Mouse (Mus musculus) limb, embryonic 14.5 days (tissue): Measurements from ENCODE around the gene Otp. TPM values are rescaled to one million over a fixed set of nuclear protein-coding genes. Genes with fewer than 3 reads are reported as not detected.

Experiments
- ATAC-seq: fragments of 200-750 bp; cut with Nextera tagmentation; 2 replicates; pipeline ENCODE4 v1.8.0; 2017; ENCODE audit warnings: low read depth, moderate number of reproducible peaks, moderate TSS enrichment; ENCODE audit not compliant: low FRiP score
- DNase-seq: peaks from one replicate; pipeline ENCODE4 v3.0.0-alpha.2; 2015; ENCODE audit warnings: low spot score
- H3K27ac ChIP-seq: fragments of 300-500 bp; sonication (generic); replicated peaks from 2 replicates; pipeline ENCODE4 v1.5.1; 2014; ENCODE audit warnings: low read depth, mild to moderate bottlenecking, low read length, moderate library complexity, mixed read lengths
- H3K27me3 ChIP-seq: fragments of 300-500 bp; sonication (generic); 2 replicates; pipeline ENCODE4 v1.6.1; 2014; ENCODE audit warnings: low read length, mixed read lengths; ENCODE audit not compliant: control insufficient read depth, insufficient read depth
- H3K36me3 ChIP-seq: fragments of 300-500 bp; sonication (generic); 2 replicates; pipeline ENCODE4 v1.6.1; 2014; ENCODE audit warnings: mild to moderate bottlenecking, low read length, moderate library complexity, mixed read lengths; ENCODE audit not compliant: control insufficient read depth, insufficient read depth
- H3K4me1 ChIP-seq: fragments of 300-500 bp; sonication (generic); 2 replicates; pipeline ENCODE4 v1.6.1; 2014; ENCODE audit warnings: antibody characterized with exemption, low read length, mixed read lengths; ENCODE audit not compliant: control insufficient read depth, insufficient read depth
- H3K4me2 ChIP-seq: fragments of 300-500 bp; sonication (generic); replicated peaks from 2 replicates; pipeline ENCODE4 v1.6.1; 2014; ENCODE audit warnings: low read depth, mild to moderate bottlenecking, low read length, moderate library complexity; ENCODE audit not compliant: severe bottlenecking
- H3K4me3 ChIP-seq: fragments of 300-500 bp; sonication (generic); replicated peaks from 2 replicates; pipeline ENCODE4 v1.5.1; 2014; ENCODE audit warnings: low read length
- H3K9ac ChIP-seq: fragments of 300-500 bp; sonication (generic); 2 replicates; pipeline ENCODE4 v1.6.1; 2014; ENCODE audit warnings: mild to moderate bottlenecking, low read depth, low read length, moderate library complexity; ENCODE audit not compliant: severe bottlenecking
- H3K9me3 ChIP-seq: fragments of 300-500 bp; sonication (generic); 2 replicates; pipeline ENCODE4 v1.6.1; 2016; ENCODE audit warnings: low read length; ENCODE audit not compliant: control insufficient read depth
- POLR2A ChIP-seq: fragments of 200-500 bp; IDR thresholded peaks from 2 replicates; pipeline ENCODE4 v1.8.0; 2012; ENCODE audit warnings: inconsistent platforms, mild to moderate bottlenecking, moderate library complexity, borderline replicate concordance; ENCODE audit not compliant: insufficient read depth, insufficient read length; ENCODE audit errors: extremely low read depth
- WGBS: fragments of 180-500 bp; shearing (Covaris S2); extraction: QIAGEN DNeasy Blood & Tissue Kit; methylation state at CpG from one replicate; pipeline ENCODE4 v1.1.7; 2014; 5-methylcytosine and 5-hydroxymethylcytosine counted together
- polyA plus RNA-seq, 2 experiments: library from polyadenylated mRNA; depleted of rRNA in 1 of 2; stranded (reverse) in 1 of 2; unstranded in 1 of 2; fragments of >200 nt; fragmentation: Nextera tagmentation in 1 of 2; extraction: Ambion mirVana in 1 of 2; gene quantifications; 2 replicates each; pipeline versions ENCODE4 v1.2.1 to v1.2.3; 2012 to 2014

The Otp gene
- polyA plus RNA-seq, 2 experiments = 0.05 TPM; not detected in 1

- no peak for TF ChIP-seq POLR2A
- WGBS = 73% methylated on average over 8 of the region's 8 CpGs
- no peak for ATAC-seq
- Histone ChIP-seq H3K27me3 (0 out of 2 replicates have a peak, but pooled peaks cover 7% of the 10 kb centered on the region), H3K4me2 (no peak overlapping the region), H3K36me3 (no peaks in the 10 kb centered on the region), H3K9me3 (no peaks in the 10 kb centered on the region), H3K4me3 (no peak overlapping the region), H3K4me1 (no peaks in the 10 kb centered on the region), H3K27ac (no peak overlapping the region), H3K9ac (no peak overlapping the region)
- no peak for DNase-seq
Observed at GRCm38 (mm10) chr13:94859256-94859655, 16.1 kb upstream of the Otp start.

GRCm38 (mm10) chr13:94862491-94863230 lies 12.7 kb upstream of the Otp start:
- no peak overlapping the region for H3K4me3 ChIP-seq
- peaks cover 29% of the 10 kb centered on the region for H3K27me3 ChIP-seq
- DNase-seq = no peak
- H3K36me3 ChIP-seq = no peaks in the 10 kb centered on the region
- WGBS = 68% methylated on average over 5 of the region's 5 CpGs
- TF ChIP-seq POLR2A = no peak
- H3K27ac ChIP-seq = no peak overlapping the region
- H3K4me1 ChIP-seq = no peaks in the 10 kb centered on the region
- ATAC-seq = no peak
- no peaks in the 10 kb centered on the region for H3K9me3 ChIP-seq
- no peak overlapping the region for H3K4me2 ChIP-seq
- H3K9ac ChIP-seq = no peak overlapping the region

GRCm38 (mm10) chr13:94866906-94867305 lies 8.5 kb upstream of the Otp start:
- no peaks in the 10 kb centered on the region for H3K36me3 ChIP-seq
- H3K4me1 ChIP-seq = 0 out of 2 replicates have a peak, but pooled peaks cover 9% of the 10 kb centered on the region
- H3K9me3 ChIP-seq = no peaks in the 10 kb centered on the region
- H3K9ac ChIP-seq = no peak overlapping the region
- no peak overlapping the region for H3K27ac ChIP-seq
- WGBS = 28% methylated on average over 2 of the region's 2 CpGs
- no peak overlapping the region for H3K4me3 ChIP-seq
- DNase-seq (no peak), ATAC-seq (no peak)
- peaks cover 70% of the 10 kb centered on the region for H3K27me3 ChIP-seq
- H3K4me2 ChIP-seq = no peak overlapping the region
- no peak for TF ChIP-seq POLR2A

- no peak overlapping the region for H3K9ac ChIP-seq
- no peak for ATAC-seq
- no peaks in the 10 kb centered on the region for H3K36me3 ChIP-seq
- TF ChIP-seq POLR2A = no peak
- H3K27ac ChIP-seq = no peak overlapping the region
- no peak overlapping the region for H3K4me2 ChIP-seq
- H3K27me3 ChIP-seq = peaks cover 79% of the 10 kb centered on the region
- no peaks in the 10 kb centered on the region for H3K9me3 ChIP-seq
- 51% methylated on average over 4 of the region's 4 CpGs for WGBS
- H3K4me3 ChIP-seq = no peak overlapping the region
- no peak for DNase-seq
- H3K4me1 ChIP-seq = 0 out of 2 replicates have a peak, but pooled peaks cover 9% of the 10 kb centered on the region
Observed at GRCm38 (mm10) chr13:94867772-94868171, 7.6 kb upstream of the Otp start.

- Histone ChIP-seq H3K4me1 (0 out of 2 replicates have a peak, but pooled peaks cover 9% of the 10 kb centered on the region), H3K36me3 (no peaks in the 10 kb centered on the region), H3K9ac (no peak overlapping the region), H3K27me3 (peaks cover 85% of the 10 kb centered on the region), H3K4me2 (peak overlapping the region; percentile 55), H3K4me3 (peak overlapping the region; percentile 32), H3K9me3 (no peaks in the 10 kb centered on the region), H3K27ac (no peak overlapping the region)
- no peak for TF ChIP-seq POLR2A
- ATAC-seq = peak; percentile 70
- under 1% methylated on average over 27 of the region's 35 CpGs for WGBS
- DNase-seq = no peak
Observed at GRCm38 (mm10) chr13:94868478-94868950, 6.9 kb upstream of the Otp start.
